Mouse (Mus musculus) ovary, postnatal 14 days (tissue): ENCODE measurements around the gene Zfp36l2.
"Not testable (repeated sequence)": the region's sequence is repeated elsewhere in the genome, so short reads cannot be mapped to it uniquely, and the experiment has no call there.

Experiments
- DNase-seq: peaks from one replicate; pipeline ENCODE4 v3.0.0; 2022; ENCODE audit warnings: low spot score

Gene Zfp36l2

GRCm38 (mm10) chr17:84187727-84188373 lies at the start of gene Zfp36l2:
Gene Zfp36l2, minus strand, starts transcription at chr17:84187947.
- DNase-seq = peak; percentile 97

- no peak for DNase-seq
Measured at GRCm38 (mm10) chr17:84236781-84237557, 49.2 kb upstream of the Zfp36l2 start.

GRCm38 (mm10) chr17:84235399-84235928 lies 47.7 kb upstream of the Zfp36l2 start:
- DNase-seq = no peak

- not testable (repeated sequence) for DNase-seq
Measured at GRCm38 (mm10) chr17:84234785-84235184, 47.0 kb upstream of the Zfp36l2 start.

GRCm38 (mm10) chr17:84233758-84234157 lies 46.0 kb upstream of the Zfp36l2 start:
- no peak for DNase-seq

GRCm38 (mm10) chr17:84231361-84231760 lies 43.6 kb upstream of the Zfp36l2 start:
- no peak for DNase-seq

- DNase-seq = no peak
Measured at GRCm38 (mm10) chr17:84228223-84228622, 40.5 kb upstream of the Zfp36l2 start.

- no peak for DNase-seq
Measured at GRCm38 (mm10) chr17:84226681-84227080, 38.9 kb upstream of the Zfp36l2 start.

GRCm38 (mm10) chr17:84226231-84226630 lies 38.5 kb upstream of the Zfp36l2 start:
- no peak for DNase-seq

- DNase-seq = no peak
Measured at GRCm38 (mm10) chr17:84224217-84224887, 36.6 kb upstream of the Zfp36l2 start.

GRCm38 (mm10) chr17:84218841-84219240 lies 31.1 kb upstream of the Zfp36l2 start:
- DNase-seq = not testable (repeated sequence)

GRCm38 (mm10) chr17:84217696-84218095 lies 29.9 kb upstream of the Zfp36l2 start:
- DNase-seq = no peak

GRCm38 (mm10) chr17:84215264-84215960 lies 27.7 kb upstream of the Zfp36l2 start:
- DNase-seq = no peak

GRCm38 (mm10) chr17:84213464-84213863 lies 25.7 kb upstream of the Zfp36l2 start:
- DNase-seq = no peak

GRCm38 (mm10) chr17:84207611-84208010 lies 19.9 kb upstream of the Zfp36l2 start:
- no peak for DNase-seq

- DNase-seq = no peak
Measured at GRCm38 (mm10) chr17:84206239-84206638, 18.5 kb upstream of the Zfp36l2 start.

GRCm38 (mm10) chr17:84204962-84205361 lies 17.2 kb upstream of the Zfp36l2 start:
- no peak for DNase-seq

GRCm38 (mm10) chr17:84203340-84203739 lies 15.6 kb upstream of the Zfp36l2 start:
- DNase-seq = no peak

- DNase-seq = no peak
Measured at GRCm38 (mm10) chr17:84201183-84201582, 13.4 kb upstream of the Zfp36l2 start.

- no peak for DNase-seq
Measured at GRCm38 (mm10) chr17:84197912-84198344, 10.2 kb upstream of the Zfp36l2 start.

- no peak for DNase-seq
Measured at GRCm38 (mm10) chr17:84196329-84196728, 8.6 kb upstream of the Zfp36l2 start.

GRCm38 (mm10) chr17:84195835-84196234 lies 8.1 kb upstream of the Zfp36l2 start:
- no peak for DNase-seq
